Mouse (Mus musculus): ENCODE results near the gene Upf3b. TPM values are rescaled to one million over a fixed set of nuclear protein-coding genes. Genes with fewer than 3 reads are reported as not detected.
"Not testable (repeated sequence)": the region's sequence is repeated elsewhere in the genome, so short reads cannot be mapped to it uniquely, and the experiment has no call there.

Gene Upf3b
- total RNA-seq, 2 experiments from 2014 or later = 12.2 to 15.6 TPM

- DNase-seq (ENCODE audit: low spot score in 2 of 2) = no peak
These were observed 28.9 kb downstream of the Upf3b start for GRCm38 (mm10) chrX:37081194-37081593.

- not testable (repeated sequence) for DNase-seq (ENCODE audit: low spot score in 2 of 2)
These were observed 29.8 kb downstream of the Upf3b start for GRCm38 (mm10) chrX:37080345-37080744.

GRCm38 (mm10) chrX:37076651-37077050 lies 33.5 kb downstream of the Upf3b start:
- no peak for DNase-seq (ENCODE audit: low spot score in 2 of 2)

- peak; percentile 46 to 51 for DNase-seq (ENCODE audit: low spot score in 2 of 2)
These were observed 35.7 kb downstream of the Upf3b start for GRCm38 (mm10) chrX:37074262-37074892.

GRCm38 (mm10) chrX:37068766-37069165 lies 41.4 kb downstream of the Upf3b start:
- no peak for DNase-seq (ENCODE audit: low spot score in 2 of 2)

- no peak for DNase-seq (ENCODE audit: low spot score in 2 of 2)
These were observed 42.8 kb downstream of the Upf3b start for GRCm38 (mm10) chrX:37067299-37067698.

- DNase-seq (ENCODE audit: low spot score in 2 of 2) = no peak
These were observed 46.2 kb downstream of the Upf3b start for GRCm38 (mm10) chrX:37063902-37064301.

- peak; percentile 6 to 20 for DNase-seq (ENCODE audit: low spot score in 2 of 2)
These were observed 61.0 kb downstream of the Upf3b start for GRCm38 (mm10) chrX:37048890-37049823.

- DNase-seq (ENCODE audit: low spot score in 2 of 2) = peak in 1 of 2 experiments; percentile 3
These were observed 61.8 kb downstream of the Upf3b start, which contains the start of gene Sowahd for GRCm38 (mm10) chrX:37048066-37048889. Gene Sowahd (plus strand): TSS chrX:37048845.

GRCm38 (mm10) chrX:37042726-37043125 lies 67.4 kb downstream of the Upf3b start:
- peak; percentile 44 to 54 for DNase-seq (ENCODE audit: low spot score in 2 of 2)

Other genes with a start within 250 kb of the Upf3b start
- 10 to 100 TPM; 57.3 to 74.1 TPM for gene Ube2a, start 236.4 kb downstream of the Upf3b start, total RNA-seq (2021)
- 10 to 100 TPM; 48.6 to 50.9 TPM for gene C330007P06Rik, start 236.2 kb downstream of the Upf3b start, total RNA-seq (2021)
- 10 to 100 TPM; 11.8 to 13.4 TPM for gene Nkrf, start 207.4 kb downstream of the Upf3b start, total RNA-seq (2021)
- gene Sept6, start 118.5 kb downstream of the Upf3b start, total RNA-seq (2021) = 10 to 100 TPM; 17.2 to 18.5 TPM
- 1 to 10 TPM in 1 of 2 experiments, under 1 TPM in 1; 0.27 to 2.7 TPM for gene Sowahd, start 61.5 kb downstream of the Upf3b start, total RNA-seq (2021)
- 100 to 1,000 TPM; 573 to 575 TPM for gene Rpl39, start 24.9 kb downstream of the Upf3b start, total RNA-seq (2021)
- gene Nkap, start 16.5 kb upstream of the Upf3b start, total RNA-seq (2021) = 10 to 100 TPM; 10.8 to 15.1 TPM
- gene Akap14, start 58.5 kb upstream of the Upf3b start, total RNA-seq (2021) = not detected
- gene Ndufa1, start 80.8 kb upstream of the Upf3b start, total RNA-seq (2021) = 100 to 1,000 TPM; 442 to 644 TPM
- gene Rnf113a1, start 80.9 kb upstream of the Upf3b start, total RNA-seq (2021) = 1 to 10 TPM; 3.0 to 3.5 TPM
- gene Gm9, start 100.7 kb upstream of the Upf3b start, total RNA-seq (2021) = not detected
- not detected for gene Rhox1, start 111.9 kb upstream of the Upf3b start, total RNA-seq (2021)
- gene Rhox2a, start 134.7 kb upstream of the Upf3b start, total RNA-seq (2021) = not detected
- gene Rhox3a, start 139.6 kb upstream of the Upf3b start, total RNA-seq (2021) = not detected
- gene Rhox4a, start 155.0 kb upstream of the Upf3b start, total RNA-seq (2021) = not detected

All from adrenal gland, adult 18-20 months (tissue).